Mouse (Mus musculus) hindbrain, embryonic 12.5 days (tissue): Measurements from ENCODE around the gene Unc45a. TPM values are rescaled to one million over a fixed set of nuclear protein-coding genes. Genes with fewer than 3 reads are reported as not detected.

Experiments used
- ATAC-seq: fragments of 200-750 bp; cut with Nextera tagmentation; 2 replicates; pipeline ENCODE4 v1.8.0; 2017; ENCODE audit warnings: moderate TSS enrichment; ENCODE audit not compliant: low FRiP score
- H3K27ac ChIP-seq: fragments of 300-500 bp; sonication (generic); 2 replicates; pipeline ENCODE4 v1.5.1; 2016; ENCODE audit warnings: mild to moderate bottlenecking
- H3K27me3 ChIP-seq: fragments of 300-500 bp; sonication (generic); 2 replicates; pipeline ENCODE4 v1.6.1; 2016; ENCODE audit warnings: mild to moderate bottlenecking
- H3K36me3 ChIP-seq: fragments of 300-500 bp; sonication (generic); 2 replicates; pipeline ENCODE4 v1.6.1; 2016; ENCODE audit warnings: mild to moderate bottlenecking
- H3K4me1 ChIP-seq: fragments of 300-500 bp; sonication (generic); 2 replicates; pipeline ENCODE4 v1.6.1; 2016
- H3K4me2 ChIP-seq: fragments of 300-500 bp; sonication (generic); replicated peaks from 2 replicates; pipeline ENCODE4 v1.6.1; 2016; ENCODE audit warnings: mild to moderate bottlenecking
- H3K4me3 ChIP-seq: fragments of 300-500 bp; sonication (generic); 2 replicates; pipeline ENCODE4 v1.5.1; 2016; ENCODE audit warnings: mild to moderate bottlenecking
- H3K9ac ChIP-seq: fragments of 300-500 bp; sonication (generic); 2 replicates; pipeline ENCODE4 v1.6.1; 2016; ENCODE audit warnings: mild to moderate bottlenecking, moderate library complexity
- H3K9me3 ChIP-seq: fragments of 300-500 bp; sonication (generic); replicated peaks from 2 replicates; pipeline ENCODE4 v1.6.1; 2016; ENCODE audit warnings: mild to moderate bottlenecking
- WGBS: fragments of 180-500 bp; shearing (Covaris S2); methylation state at CpG from one replicate; pipeline ENCODE4 v1.1.7; 2016; 5-methylcytosine and 5-hydroxymethylcytosine counted together
- polyA plus RNA-seq: library from polyadenylated mRNA; unstranded; fragments of >200 nt; fragmentation: Nextera tagmentation; extraction: Ambion mirVana; gene quantifications from 2 replicates; pipeline ENCODE4 v1.2.1, GENCODE M21; 2016

Unc45a gene
- polyA plus RNA-seq, 1 experiment from 2014 or later: 56.2 TPM

GRCm38 (mm10) chr7:80287736-80288135 lies 53.1 kb downstream of the Unc45a start:
- peaks cover 73% of the 10 kb centered on the region for H3K36me3 ChIP-seq
- H3K9ac ChIP-seq: no peak overlapping the region
- ATAC-seq: no peak
- H3K27ac ChIP-seq: no peak overlapping the region
- no peaks in the 10 kb centered on the region for H3K4me1 ChIP-seq
- no peaks in the 10 kb centered on the region for H3K9me3 ChIP-seq
- 78% methylated on average over 10 of the region's 10 CpGs for WGBS
- H3K4me2 ChIP-seq: no peak overlapping the region
- no peaks in the 10 kb centered on the region for H3K27me3 ChIP-seq
- no peak overlapping the region for H3K4me3 ChIP-seq

DNA sequence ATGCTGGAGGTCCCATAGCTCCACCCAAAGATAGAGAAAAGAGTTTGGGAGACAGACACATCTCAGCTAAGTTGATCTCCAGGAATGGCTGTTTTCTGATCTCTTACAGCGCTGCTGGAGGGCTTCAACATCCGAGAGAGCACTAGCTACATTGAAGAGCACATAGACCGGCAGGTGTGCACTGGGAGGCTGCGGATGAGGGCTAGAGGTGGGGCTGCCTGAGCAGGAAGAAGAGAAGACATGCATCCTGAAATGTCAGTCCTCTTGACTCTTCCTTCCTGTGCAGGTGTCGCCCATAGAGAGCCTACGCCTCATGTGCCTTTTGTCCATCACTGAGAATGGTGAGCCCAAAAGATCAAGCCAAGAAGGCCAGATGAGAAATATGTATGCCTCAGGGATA lies 55.1 kb downstream of the Unc45a start:
- Histone ChIP-seq H3K9me3 (no peaks in the 10 kb centered on the region), H3K4me2 (no peak overlapping the region), H3K9ac (no peak overlapping the region), H3K27ac (no peak overlapping the region), H3K36me3 (peaks cover 73% of the 10 kb centered on the region), H3K27me3 (no peaks in the 10 kb centered on the region), H3K4me3 (no peak overlapping the region), H3K4me1 (no peaks in the 10 kb centered on the region)
- WGBS: 95% methylated on average over 6 of the region's 6 CpGs
- ATAC-seq: no peak

- 90% methylated on average over 5 of the region's 5 CpGs for WGBS
- Histone ChIP-seq H3K27ac (no peak overlapping the region), H3K9ac (no peak overlapping the region), H3K4me2 (no peak overlapping the region), H3K9me3 (no peaks in the 10 kb centered on the region), H3K4me1 (no peaks in the 10 kb centered on the region), H3K36me3 (peaks cover 68% of the 10 kb centered on the region), H3K27me3 (no peaks in the 10 kb centered on the region), H3K4me3 (no peak overlapping the region)
- no peak for ATAC-seq
Observed at GRCm38 (mm10) chr7:80284391-80284790, 56.4 kb downstream of the Unc45a start.

GRCm38 (mm10) chr7:80283226-80283918 lies 57.4 kb downstream of the Unc45a start:
- H3K9ac ChIP-seq: no peak overlapping the region
- 93% methylated on average over 3 of the region's 3 CpGs for WGBS

GRCm38 (mm10) chr7:80281646-80282045 lies 59.2 kb downstream of the Unc45a start:
- Histone ChIP-seq H3K9ac (no peak overlapping the region), H3K27ac (no peak overlapping the region), H3K4me1 (no peaks in the 10 kb centered on the region), H3K4me3 (no peak overlapping the region), H3K27me3 (no peaks in the 10 kb centered on the region), H3K9me3 (no peaks in the 10 kb centered on the region), H3K4me2 (no peak overlapping the region), H3K36me3 (peaks cover 77% of the 10 kb centered on the region)
- no peak for ATAC-seq
- 96% methylated on average over 3 of the region's 3 CpGs for WGBS

More at GRCm38 (mm10) chr7:80283226-80283918, 57.4 kb downstream of the Unc45a start:
- no peak overlapping the region for H3K27ac ChIP-seq
- no peak overlapping the region for H3K4me2 ChIP-seq
- no peaks in the 10 kb centered on the region for H3K4me1 ChIP-seq
- H3K4me3 ChIP-seq: no peak overlapping the region
- no peaks in the 10 kb centered on the region for H3K9me3 ChIP-seq
- H3K27me3 ChIP-seq: no peaks in the 10 kb centered on the region
- H3K36me3 ChIP-seq: peaks cover 76% of the 10 kb centered on the region
- no peak for ATAC-seq

- Histone ChIP-seq H3K27ac (no peak overlapping the region), H3K36me3 (peaks cover 77% of the 10 kb centered on the region), H3K9me3 (no peaks in the 10 kb centered on the region), H3K4me3 (no peak overlapping the region), H3K27me3 (no peaks in the 10 kb centered on the region), H3K9ac (no peak overlapping the region), H3K4me2 (no peak overlapping the region), H3K4me1 (no peaks in the 10 kb centered on the region)
- WGBS: 87% methylated on average over 2 of the region's 2 CpGs
- no peak for ATAC-seq
Observed at GRCm38 (mm10) chr7:80280998-80281397, 59.8 kb downstream of the Unc45a start.

DNA sequence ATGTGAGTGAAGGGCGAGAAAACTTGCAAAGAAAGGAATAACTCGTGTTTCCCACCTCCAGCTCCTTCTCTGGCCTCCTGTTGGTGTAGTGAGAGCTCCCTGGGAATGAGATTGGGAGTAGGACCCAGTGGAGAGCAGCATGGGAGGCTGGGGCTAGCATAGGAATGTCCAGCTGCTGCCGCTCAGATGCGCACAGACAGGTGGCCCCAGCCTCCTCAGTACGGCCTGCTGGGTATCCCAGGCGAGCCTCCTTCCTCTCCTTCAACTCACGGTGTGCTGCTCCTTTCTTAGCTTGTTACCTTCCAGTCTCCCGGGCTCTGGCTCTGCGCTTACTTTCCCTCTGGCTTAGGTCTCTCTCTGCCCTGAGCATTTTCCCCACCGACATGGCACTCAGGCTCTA lies 60.8 kb downstream of the Unc45a start:
- Histone ChIP-seq H3K36me3 (peaks cover 75% of the 10 kb centered on the region), H3K27me3 (no peaks in the 10 kb centered on the region), H3K4me1 (no peaks in the 10 kb centered on the region), H3K4me2 (no peak overlapping the region), H3K4me3 (no peak overlapping the region), H3K27ac (no peak overlapping the region), H3K9ac (no peak overlapping the region), H3K9me3 (peaks cover 3% of the 10 kb centered on the region)
- 84% methylated on average over 10 of the region's 10 CpGs for WGBS
- no peak for ATAC-seq

DNA sequence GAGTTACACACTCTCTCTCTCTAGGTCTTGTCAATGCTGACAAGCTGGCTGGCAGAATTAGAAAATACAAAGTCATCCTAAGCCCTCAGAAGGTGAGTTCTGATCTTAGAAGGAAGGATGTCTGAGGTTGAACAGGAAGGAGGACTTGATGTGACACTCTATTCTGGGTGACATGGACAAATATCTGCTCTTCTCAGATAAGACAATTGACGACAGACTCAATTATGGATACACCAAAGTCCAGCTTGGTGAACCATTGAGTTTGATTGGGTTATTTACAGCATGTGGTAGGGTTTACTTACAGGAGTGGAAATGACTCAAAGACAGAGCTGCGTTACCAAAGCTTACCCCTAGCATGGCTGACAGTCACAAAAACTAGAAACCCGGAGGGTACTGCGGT lies 64.4 kb downstream of the Unc45a start:
- no peak for ATAC-seq
- Histone ChIP-seq H3K9me3 (peaks cover 19% of the 10 kb centered on the region), H3K27ac (no peak overlapping the region), H3K4me3 (no peak overlapping the region), H3K9ac (no peak overlapping the region), H3K27me3 (no peaks in the 10 kb centered on the region), H3K36me3 (peaks cover 77% of the 10 kb centered on the region), H3K4me1 (no peaks in the 10 kb centered on the region), H3K4me2 (no peak overlapping the region)
- 98% methylated on average over 4 of the region's 4 CpGs for WGBS

Other genes starting within 250 kb of the Unc45a start
- 322 and 326 TPM in 2 replicates for gene Idh2, start 225.6 kb downstream of the Unc45a start, polyA plus RNA-seq
- gene Sema4b, start 154.2 kb downstream of the Unc45a start, polyA plus RNA-seq: 20.9 and 21.1 TPM in 2 replicates
- 37.5 and 40.5 TPM in 2 replicates for gene Cib1, start 108.2 kb downstream of the Unc45a start, polyA plus RNA-seq
- 4.6 and 4.9 TPM in 2 replicates for gene Gdpgp1, start 108.1 kb downstream of the Unc45a start, polyA plus RNA-seq
- 2.0 and 2.7 TPM in 2 replicates for gene Ttll13, start 94.6 kb downstream of the Unc45a start, polyA plus RNA-seq
- gene Ngrn, start 79.8 kb downstream of the Unc45a start, polyA plus RNA-seq: 55.0 and 55.1 TPM in 2 replicates
- gene Vps33b, start 71.4 kb downstream of the Unc45a start, polyA plus RNA-seq: 21.1 and 22.9 TPM in 2 replicates
- 110 and 117 TPM in 2 replicates for gene Prc1, start 46.6 kb downstream of the Unc45a start, polyA plus RNA-seq
- 9.8 and 14.1 TPM in 2 replicates for gene Rccd1, start 16.6 kb downstream of the Unc45a start, polyA plus RNA-seq
- gene Hddc3, start 2.1 kb upstream of the Unc45a start, polyA plus RNA-seq: 20.2 and 22.0 TPM in 2 replicates
- gene Man2a2, start 30.4 kb upstream of the Unc45a start, polyA plus RNA-seq: 27.2 and 30.9 TPM in 2 replicates
- 10.2 and 11.8 TPM in 2 replicates for gene Fes, start 46.9 kb upstream of the Unc45a start, polyA plus RNA-seq
- 6.1 and 6.9 TPM in 2 replicates for gene Furin, start 64.4 kb upstream of the Unc45a start, polyA plus RNA-seq
- gene Blm, start 194.1 kb upstream of the Unc45a start, polyA plus RNA-seq: 24.7 and 26.0 TPM in 2 replicates